Mouse (Mus musculus) frontal cortex, postnatal 10 days (tissue): ENCODE measurements around the gene Rfx5.
"Not testable (repeated sequence)": the region's sequence is repeated elsewhere in the genome, so short reads cannot be mapped to it uniquely, and the experiment has no call there.

ENCODE experiments used
- DNase-seq, 2 experiments: peaks; one replicate each; pipeline ENCODE4 v3.0.0; 2022; ENCODE audit warnings: low spot score in 2 of 2, mixed read lengths in 1 of 2

Gene Rfx5

GRCm38 (mm10) chr3:94935332-94935731 is 18.5 kb upstream of the Rfx5 start:
- DNase-seq, result not testable (repeated sequence)

DNA sequence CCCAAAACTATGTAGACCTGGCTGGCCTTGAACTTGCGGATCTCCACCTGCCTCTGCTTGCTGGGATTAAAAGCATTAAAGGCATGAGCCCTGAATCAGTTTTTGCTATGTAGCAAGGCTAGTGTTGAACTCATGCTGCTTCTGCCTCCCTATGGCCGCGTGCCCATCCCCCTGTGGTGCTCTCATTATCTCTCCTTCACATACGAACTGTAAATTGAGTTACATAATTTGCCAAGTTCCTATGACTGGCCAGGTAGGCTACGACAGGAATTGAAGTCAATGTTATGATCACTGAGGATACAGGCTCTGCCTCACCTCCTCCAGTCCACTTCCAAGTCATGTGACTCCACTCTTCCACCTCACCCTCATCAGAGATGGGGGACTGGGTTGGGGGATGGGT is 17.7 kb upstream of the Rfx5 start:
- not testable (repeated sequence) for DNase-seq

GRCm38 (mm10) chr3:94937194-94937593 is 16.7 kb upstream of the Rfx5 start:
- DNase-seq, result not testable (repeated sequence)

DNA sequence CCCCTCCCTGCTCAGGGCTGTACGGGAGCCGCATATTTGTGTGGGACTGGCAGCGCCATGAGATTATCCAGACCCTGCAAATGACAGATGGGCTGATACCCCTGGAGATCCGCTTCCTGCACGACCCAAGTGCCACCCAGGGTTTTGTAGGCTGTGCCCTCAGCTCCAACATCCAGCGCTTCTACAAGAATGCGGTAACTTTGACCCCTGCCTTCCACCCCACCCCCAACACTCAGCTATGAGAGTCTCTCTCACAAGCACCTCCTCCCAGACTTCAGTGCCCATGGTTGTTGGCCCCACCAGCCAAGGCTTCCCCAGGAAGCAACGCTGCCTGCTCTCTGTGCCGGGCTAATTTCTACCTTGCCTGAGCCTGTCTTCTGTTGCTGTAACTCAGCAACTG is 13.8 kb upstream of the Rfx5 start:
- not testable (repeated sequence) for DNase-seq

DNA sequence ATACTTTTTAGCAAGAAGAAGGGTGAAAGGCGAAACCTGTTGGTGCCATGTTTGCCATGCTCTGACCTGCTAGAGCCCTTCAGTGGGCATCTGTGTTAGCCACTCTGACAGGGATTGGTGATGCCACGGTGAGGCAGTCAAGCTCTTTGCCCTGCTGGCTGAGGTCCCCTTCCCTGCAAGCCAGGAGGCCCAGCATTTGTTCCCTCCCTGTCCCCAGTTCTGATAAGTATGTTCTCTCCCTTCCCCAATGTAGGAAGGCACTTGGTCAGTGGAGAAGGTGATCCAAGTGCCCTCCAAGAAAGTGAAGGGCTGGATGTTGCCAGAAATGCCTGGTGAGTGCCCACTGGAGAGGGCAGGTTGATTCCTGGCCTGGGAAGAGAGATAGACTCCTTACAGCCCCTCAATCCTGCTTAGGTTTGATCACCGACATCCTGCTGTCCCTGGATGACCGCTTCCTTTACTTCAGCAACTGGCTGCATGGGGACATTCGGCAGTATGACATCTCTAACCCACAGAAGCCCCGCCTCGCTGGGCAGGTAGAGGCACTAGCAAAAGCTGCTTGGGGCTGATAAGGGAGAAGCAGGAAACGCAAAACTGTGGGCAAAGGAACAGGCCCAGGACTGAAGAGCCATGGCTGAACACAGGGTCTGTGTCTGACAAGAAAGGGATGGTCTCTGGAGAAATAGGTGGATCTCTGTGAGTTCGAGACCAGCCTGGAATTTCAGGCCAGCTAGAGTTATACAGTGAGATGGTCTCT is 11.5 kb upstream of the Rfx5 start:
- DNase-seq, result not testable (repeated sequence)

- not testable (repeated sequence) for DNase-seq
Measured at GRCm38 (mm10) chr3:94943706-94944105, 10.2 kb upstream of the Rfx5 start.

DNA sequence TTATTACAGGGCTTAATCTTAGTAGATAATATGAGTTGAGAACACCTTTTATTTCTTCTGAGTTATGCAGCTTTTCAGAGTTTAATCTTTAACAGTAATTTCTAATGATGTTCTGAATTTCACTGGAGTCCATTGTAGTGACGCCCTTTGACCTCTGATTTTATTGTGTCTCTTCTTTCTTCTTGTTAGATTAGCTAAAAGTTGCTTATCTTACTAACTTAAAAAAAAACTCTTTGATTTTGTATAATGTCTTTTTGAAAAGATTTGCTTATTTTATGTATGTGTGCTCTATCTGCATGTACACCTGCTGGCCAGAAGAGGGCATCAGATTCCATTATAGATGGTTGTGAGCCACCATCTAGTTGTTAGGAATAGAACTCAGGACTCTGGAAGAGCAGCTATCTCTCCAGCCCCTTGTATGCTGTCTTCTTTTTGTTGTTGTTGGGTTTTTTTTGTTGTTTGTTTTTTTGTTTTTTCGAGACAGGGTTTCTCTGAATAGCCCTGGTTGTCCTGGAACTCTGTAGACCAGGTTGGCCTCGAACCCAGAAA is 5.7 kb upstream of the Rfx5 start:
- no peak for DNase-seq

DNA sequence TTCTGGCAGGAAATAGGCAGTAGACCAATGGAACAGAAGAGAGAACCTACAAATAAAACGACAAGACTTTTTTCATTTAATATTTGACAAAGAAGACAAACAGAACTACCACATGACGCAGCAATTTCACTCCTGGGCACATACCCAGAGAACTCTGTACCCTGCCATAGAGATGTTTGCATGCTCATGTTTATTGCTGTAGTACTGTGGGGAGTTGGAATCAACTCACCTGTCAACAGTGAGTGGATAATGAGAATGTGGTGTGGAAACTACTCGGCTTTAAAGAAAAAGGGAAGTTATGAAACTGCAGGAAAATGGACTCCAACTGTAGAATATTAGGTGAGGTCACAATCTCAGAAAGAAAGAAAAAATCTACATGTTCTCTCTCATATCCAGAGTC is 4.2 kb upstream of the Rfx5 start:
- no peak for DNase-seq

GRCm38 (mm10) chr3:94952806-94953205 is 1.1 kb upstream of the Rfx5 start:
- DNase-seq, result peak in 1 of 2 experiments; percentile 40

GRCm38 (mm10) chr3:94953384-94953763 is 501 bp upstream of the Rfx5 start:
- no peak for DNase-seq

- no peak for DNase-seq
Measured at GRCm38 (mm10) chr3:94958295-94958694, 4.4 kb downstream of the Rfx5 start.

GRCm38 (mm10) chr3:94959871-94960270 is 6.0 kb downstream of the Rfx5 start:
- DNase-seq, result no peak

GRCm38 (mm10) chr3:94960322-94960721 is 6.4 kb downstream of the Rfx5 start:
- no peak for DNase-seq

- no peak for DNase-seq
Measured at GRCm38 (mm10) chr3:94964989-94965388, 11.1 kb downstream of the Rfx5 start.

DNA sequence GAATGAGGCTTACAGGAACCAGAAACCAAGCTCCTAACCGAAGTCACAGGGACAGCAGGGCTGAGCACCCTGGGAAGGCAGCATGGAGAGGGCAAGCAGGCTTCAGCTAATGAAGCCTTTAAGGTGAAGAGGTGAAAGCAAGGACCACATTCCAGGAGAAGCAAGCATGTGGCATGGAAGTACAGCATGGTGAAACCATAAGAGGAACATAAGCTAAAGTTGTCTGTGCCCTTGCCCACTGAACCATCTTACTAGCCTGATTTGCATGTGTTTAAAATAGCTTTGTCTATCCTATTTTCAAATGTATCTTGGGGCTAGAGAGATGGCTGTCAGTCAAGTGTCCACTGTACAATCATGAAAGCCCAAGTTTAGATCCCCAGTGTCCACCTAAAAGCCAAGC is 12.0 kb downstream of the Rfx5 start:
- DNase-seq, result no peak

GRCm38 (mm10) chr3:94972552-94972951 is 18.7 kb downstream of the Rfx5 start:
- no peak for DNase-seq

DNA sequence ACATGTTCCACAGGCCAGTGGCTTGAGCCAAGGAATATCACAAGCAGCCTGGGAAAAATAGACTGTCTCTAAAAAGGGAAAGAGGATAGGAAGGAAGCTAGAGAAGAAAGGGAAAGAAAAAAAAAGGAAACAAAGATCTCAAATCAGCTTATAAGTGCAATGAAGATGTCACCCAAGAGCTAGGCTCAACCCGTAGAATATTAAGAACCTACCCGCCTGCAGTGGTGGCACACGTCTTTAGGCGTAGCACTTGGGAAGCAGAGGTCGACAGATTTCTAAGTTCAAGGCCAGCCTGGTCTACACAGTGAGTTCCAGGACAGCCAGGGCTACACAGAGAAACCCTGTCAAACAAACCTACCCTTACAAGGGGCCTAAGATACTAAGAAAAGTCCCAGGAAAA is 19.7 kb downstream of the Rfx5 start:
- no peak for DNase-seq

DNA sequence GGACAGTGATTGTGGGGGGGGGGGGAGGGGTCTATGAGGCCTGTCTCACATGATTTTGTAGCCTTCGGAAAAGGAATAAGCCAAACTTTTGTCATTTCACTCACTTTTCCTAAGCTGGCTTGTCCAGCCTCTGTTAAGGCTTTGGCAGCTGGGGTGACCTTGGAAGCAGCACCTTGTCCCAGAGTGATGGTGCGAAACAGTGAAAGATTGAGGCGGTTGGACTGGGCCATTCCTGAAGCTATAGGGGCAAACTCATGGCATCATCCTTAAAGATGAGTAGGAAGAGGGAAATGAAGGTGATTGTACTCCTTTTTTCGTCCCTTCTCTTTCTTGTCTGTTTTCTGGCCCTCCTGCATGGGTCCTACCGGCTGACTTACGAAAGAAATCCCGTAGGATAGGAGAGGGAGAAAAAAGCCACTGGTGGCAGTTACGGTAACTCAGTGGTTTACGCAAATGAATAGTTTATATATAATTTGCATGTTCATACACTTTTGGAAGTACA is 20.2 kb downstream of the Rfx5 start:
- DNase-seq, result no peak

DNA sequence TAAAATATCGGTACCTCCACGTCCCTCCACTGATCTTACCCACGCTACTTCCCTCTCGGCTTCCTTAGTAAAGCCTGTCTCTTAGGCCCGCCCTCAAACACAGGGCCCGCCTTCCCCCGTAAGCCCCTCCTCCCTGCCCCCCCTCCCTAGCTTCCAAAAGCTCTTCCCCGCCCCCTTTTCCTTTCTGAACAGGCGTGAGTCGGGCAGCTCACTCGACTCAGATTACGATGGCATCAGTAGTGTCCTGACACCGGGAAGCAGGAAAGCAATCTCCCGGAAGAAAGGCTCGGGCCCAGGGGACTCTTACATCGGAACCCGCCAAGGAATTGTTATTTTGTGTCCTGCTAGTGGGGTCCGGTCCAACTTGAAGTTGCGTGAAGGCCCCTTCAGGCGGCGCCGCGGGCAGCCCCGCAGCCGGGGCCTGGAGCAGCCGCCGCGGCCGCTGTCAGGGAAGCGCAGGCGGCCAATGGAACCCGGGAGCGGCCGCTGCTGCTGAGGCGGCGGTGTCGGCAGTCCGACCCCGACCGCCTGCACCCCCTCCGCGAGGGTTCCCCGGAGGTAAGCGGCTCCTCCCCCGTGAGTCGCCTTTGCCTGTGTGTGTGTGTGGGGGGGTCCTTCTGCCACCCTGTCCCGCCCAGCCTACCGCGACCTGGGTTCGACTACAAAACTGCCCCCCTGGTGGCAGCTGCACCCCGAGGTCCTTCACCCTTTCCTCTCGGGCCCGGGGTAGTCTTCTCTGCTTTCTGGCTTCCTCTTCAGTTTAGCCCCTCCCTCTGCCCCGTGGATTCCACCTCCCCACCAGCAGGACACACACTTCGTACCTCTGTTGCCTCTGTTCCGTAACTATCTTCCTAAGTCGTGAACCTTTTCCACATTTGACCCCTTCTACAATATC is 20.9 kb downstream of the Rfx5 start, which contains the start of gene Pi4kb:
Gene Pi4kb, plus strand, starts transcription at position 204 of the 895 bp plus-strand sequence.
- peak; percentile 60 to 77 for DNase-seq

DNA sequence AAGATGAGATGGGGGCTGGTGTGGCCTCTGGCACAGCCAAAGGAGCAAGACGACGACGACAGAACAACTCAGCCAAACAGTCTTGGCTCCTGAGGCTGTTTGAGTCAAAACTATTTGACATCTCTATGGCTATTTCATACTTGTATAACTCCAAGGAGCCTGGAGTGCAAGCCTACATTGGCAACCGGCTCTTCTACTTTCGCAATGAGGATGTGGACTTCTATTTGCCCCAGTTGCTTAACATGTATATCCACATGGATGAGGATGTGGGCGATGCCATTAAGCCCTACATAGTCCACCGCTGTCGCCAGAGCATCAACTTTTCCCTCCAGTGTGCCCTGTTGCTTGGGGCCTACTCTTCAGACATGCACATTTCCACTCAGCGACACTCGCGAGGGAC is 30.4 kb downstream of the Rfx5 start:
- no peak for DNase-seq

DNA sequence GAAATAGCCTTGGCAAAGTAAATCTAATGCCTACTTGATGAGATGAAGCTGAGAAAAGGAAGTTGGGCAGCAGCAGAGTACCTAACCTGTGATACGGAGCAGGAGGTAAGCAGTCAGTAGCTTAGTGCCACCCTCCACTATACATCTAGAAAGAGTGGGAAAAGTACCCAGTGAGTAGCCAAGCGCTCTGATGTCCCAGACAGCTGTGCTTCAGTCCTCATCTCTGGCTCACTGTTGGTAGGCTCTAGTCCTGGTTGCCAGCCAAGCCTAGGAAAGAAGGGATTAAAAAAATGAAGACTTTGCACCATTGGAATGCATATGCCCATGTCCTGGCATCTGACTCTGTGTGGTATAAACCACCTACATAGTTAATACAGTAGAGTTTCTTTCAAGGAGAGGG is 31.6 kb downstream of the Rfx5 start:
- DNase-seq, result no peak

DNA sequence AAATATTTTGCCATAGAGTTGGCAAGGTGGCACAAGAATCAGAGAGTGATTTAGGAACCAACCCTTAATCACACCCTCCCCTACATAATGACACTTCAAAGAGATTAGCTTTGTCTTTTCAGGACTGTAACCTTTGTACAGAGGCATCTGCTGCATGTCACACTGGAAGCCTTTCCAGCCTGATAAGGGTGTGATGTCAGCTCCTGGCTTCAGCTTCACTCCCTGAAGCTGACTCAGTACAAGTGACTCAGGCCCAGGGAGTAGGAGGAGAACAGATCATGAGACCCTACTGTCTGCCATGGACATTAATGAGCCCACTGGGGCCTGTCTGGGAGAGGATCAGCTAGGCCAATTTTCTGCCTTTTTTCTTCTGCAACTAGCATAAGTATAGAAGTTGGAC is 33.7 kb downstream of the Rfx5 start:
- no peak for DNase-seq
